Mouse (Mus musculus) kidney, embryonic 14.5 days (tissue): Measurements from ENCODE around the gene Pif1. TPM values are rescaled to one million over a fixed set of nuclear protein-coding genes. Genes with fewer than 3 reads are reported as not detected.
A peak's percentile ranks its signal among the peaks of the same experiment; 100 is the strongest.

Source experiments
- ATAC-seq: fragments of 200-750 bp; cut with Nextera tagmentation; 2 replicates; pipeline ENCODE4 v1.8.0; 2017; ENCODE audit warnings: moderate number of reproducible peaks, mild to moderate bottlenecking, moderate TSS enrichment, moderate library complexity; ENCODE audit not compliant: low FRiP score, low TSS enrichment
- H3K27ac ChIP-seq: fragments of 300-500 bp; sonication (generic); 2 replicates; pipeline ENCODE4 v1.5.1; 2014; ENCODE audit warnings: low read depth, mild to moderate bottlenecking, low read length, moderate library complexity, mixed read lengths
- H3K27me3 ChIP-seq: fragments of 300-500 bp; sonication (generic); 2 replicates; pipeline ENCODE4 v1.6.1; 2014; ENCODE audit warnings: mild to moderate bottlenecking, low read length; ENCODE audit not compliant: control insufficient read depth, insufficient read depth
- H3K36me3 ChIP-seq: fragments of 300-500 bp; sonication (generic); 2 replicates; pipeline ENCODE4 v1.6.1; 2014; ENCODE audit warnings: low read length, mixed read lengths; ENCODE audit not compliant: control insufficient read depth, insufficient read depth
- H3K4me1 ChIP-seq: fragments of 300-500 bp; sonication (generic); 2 replicates; pipeline ENCODE4 v1.6.1; 2014; ENCODE audit warnings: low read length, mixed read lengths; ENCODE audit not compliant: control insufficient read depth, insufficient read depth
- H3K4me2 ChIP-seq: fragments of 300-500 bp; sonication (generic); replicated peaks from 2 replicates; pipeline ENCODE4 v1.6.1; 2014; ENCODE audit warnings: low read depth, mild to moderate bottlenecking, low read length
- H3K4me3 ChIP-seq: fragments of 300-500 bp; sonication (generic); 2 replicates; pipeline ENCODE4 v1.5.1; 2014; ENCODE audit warnings: mild to moderate bottlenecking, low read length
- H3K9ac ChIP-seq: fragments of 300-500 bp; sonication (generic); 2 replicates; pipeline ENCODE4 v1.6.1; 2014; ENCODE audit warnings: low read depth, mild to moderate bottlenecking, low read length, moderate library complexity
- H3K9me3 ChIP-seq: fragments of 300-500 bp; sonication (generic); 2 replicates; pipeline ENCODE4 v1.6.1; 2016; ENCODE audit warnings: low read length; ENCODE audit not compliant: control insufficient read depth
- WGBS: fragments of 180-500 bp; shearing (Covaris S2); extraction: QIAGEN DNeasy Blood & Tissue Kit; methylation state at CpG from one replicate; pipeline ENCODE4 v1.1.7; 2014; 5-methylcytosine and 5-hydroxymethylcytosine counted together
- polyA plus RNA-seq: library from polyadenylated mRNA; unstranded; fragments of >200 nt; fragmentation: Nextera tagmentation; extraction: Ambion mirVana; gene quantifications from 2 replicates; pipeline ENCODE4 v1.2.1, GENCODE M21; 2014

The Pif1 gene
- polyA plus RNA-seq, 1 experiment from 2014 or later = 12.5 TPM

- no peak overlapping the region for H3K9ac ChIP-seq
- no peaks in the 10 kb centered on the region for H3K27me3 ChIP-seq
- no peak overlapping the region for H3K4me2 ChIP-seq
- WGBS = 64% methylated on average over 3 of the region's 3 CpGs
- H3K4me3 ChIP-seq = no peak overlapping the region
- no peak for ATAC-seq
- H3K9me3 ChIP-seq = no peaks in the 10 kb centered on the region
- no peaks in the 10 kb centered on the region for H3K4me1 ChIP-seq
- no peak overlapping the region for H3K27ac ChIP-seq
- no peaks in the 10 kb centered on the region for H3K36me3 ChIP-seq
Observed at GRCm38 (mm10) chr9:65619311-65619710, 32.4 kb downstream of the Pif1 start.

- H3K4me2 ChIP-seq = no peak overlapping the region
- H3K4me1 ChIP-seq = no peaks in the 10 kb centered on the region
- no peak overlapping the region for H3K27ac ChIP-seq
- ATAC-seq = no peak
- no peak overlapping the region for H3K4me3 ChIP-seq
- H3K36me3 ChIP-seq = no peaks in the 10 kb centered on the region
- WGBS = 90% methylated on average over 4 of the region's 4 CpGs
- no peak overlapping the region for H3K9ac ChIP-seq
- H3K9me3 ChIP-seq = no peaks in the 10 kb centered on the region
- H3K27me3 ChIP-seq = no peaks in the 10 kb centered on the region
Observed at GRCm38 (mm10) chr9:65621196-65621595, 34.2 kb downstream of the Pif1 start.

- H3K9ac ChIP-seq = no peak overlapping the region
- H3K27me3 ChIP-seq = no peaks in the 10 kb centered on the region
- H3K4me3 ChIP-seq = no peak overlapping the region
- WGBS = 84% methylated on average over 2 of the region's 2 CpGs
- H3K4me2 ChIP-seq = no peak overlapping the region
- no peaks in the 10 kb centered on the region for H3K4me1 ChIP-seq
- no peak overlapping the region for H3K27ac ChIP-seq
- H3K36me3 ChIP-seq = no peaks in the 10 kb centered on the region
- no peak for ATAC-seq
- no peaks in the 10 kb centered on the region for H3K9me3 ChIP-seq
Observed at GRCm38 (mm10) chr9:65621666-65622065, 34.7 kb downstream of the Pif1 start.

GRCm38 (mm10) chr9:65622826-65623225 lies 35.9 kb downstream of the Pif1 start:
- Histone ChIP-seq H3K27ac (no peak overlapping the region), H3K9me3 (no peaks in the 10 kb centered on the region), H3K36me3 (no peaks in the 10 kb centered on the region), H3K4me2 (no peak overlapping the region), H3K27me3 (peaks cover under 1% of the 10 kb centered on the region; the same call in 1 of the 2 replicates), H3K9ac (no peak overlapping the region), H3K4me1 (no peaks in the 10 kb centered on the region), H3K4me3 (no peak overlapping the region)
- 74% methylated on average over 5 of the region's 5 CpGs for WGBS
- no peak for ATAC-seq

GRCm38 (mm10) chr9:65624266-65624665 lies 37.3 kb downstream of the Pif1 start:
- H3K4me3 ChIP-seq = no peak overlapping the region
- no peaks in the 10 kb centered on the region for H3K9me3 ChIP-seq
- no peak for ATAC-seq
- no peaks in the 10 kb centered on the region for H3K36me3 ChIP-seq
- 0 out of 2 replicates have a peak, but pooled peaks cover 4% of the 10 kb centered on the region for H3K4me1 ChIP-seq
- no peak overlapping the region for H3K9ac ChIP-seq
- peaks cover 12% of the 10 kb centered on the region for H3K27me3 ChIP-seq
- 75% methylated on average over 2 of the region's 2 CpGs for WGBS
- no peak overlapping the region for H3K27ac ChIP-seq
- no peak overlapping the region for H3K4me2 ChIP-seq

- H3K4me2 ChIP-seq = peak within 1 kb of the TSS; percentile 98
- peaks cover 14% of the 10 kb centered on the region; the same call in 1 of the 2 replicates for H3K4me1 ChIP-seq
- peak within 1 kb of the TSS; percentile 77 for H3K4me3 ChIP-seq
- no peaks in the 10 kb centered on the region for H3K36me3 ChIP-seq
- 1% methylated on average over 38 of the region's 40 CpGs for WGBS
- no peaks in the 10 kb centered on the region for H3K9me3 ChIP-seq
- H3K27me3 ChIP-seq = peaks cover 12% of the 10 kb centered on the region
- peak within 1 kb of the TSS; percentile 83 for H3K9ac ChIP-seq
- H3K27ac ChIP-seq = peak within 1 kb of the TSS; percentile 55; the same call in 1 of the 2 replicates
- no peak for ATAC-seq
Observed at GRCm38 (mm10) chr9:65629025-65629766, 42.2 kb downstream of the Pif1 start, which contains the start of gene Rbpms2. Gene Rbpms2 (plus strand): TSS chr9:65629648.

- peak overlapping the region; percentile 77 for H3K4me3 ChIP-seq
- H3K4me1 ChIP-seq = peaks cover 14% of the 10 kb centered on the region; the same call in 1 of the 2 replicates
- peak overlapping the region; percentile 55; the same call in 1 of the 2 replicates for H3K27ac ChIP-seq
- no peaks in the 10 kb centered on the region for H3K9me3 ChIP-seq
- H3K4me2 ChIP-seq = peak overlapping the region; percentile 98
- H3K36me3 ChIP-seq = no peaks in the 10 kb centered on the region
- WGBS = under 1% methylated on average over 69 of the region's 83 CpGs
- H3K9ac ChIP-seq = peak overlapping the region; percentile 83
- ATAC-seq = peak; percentile 91
- peaks cover 12% of the 10 kb centered on the region for H3K27me3 ChIP-seq
Observed at GRCm38 (mm10) chr9:65629767-65630630, 43.0 kb downstream of the Pif1 start.

- no peaks in the 10 kb centered on the region for H3K9me3 ChIP-seq
- ATAC-seq = peak; percentile 83
- H3K4me1 ChIP-seq = peaks cover 14% of the 10 kb centered on the region; the same call in 1 of the 2 replicates
- peak overlapping the region; percentile 20; the same call in 1 of the 2 replicates for H3K27ac ChIP-seq
- no peaks in the 10 kb centered on the region for H3K36me3 ChIP-seq
- peak overlapping the region; percentile 83 for H3K9ac ChIP-seq
- peaks cover 12% of the 10 kb centered on the region for H3K27me3 ChIP-seq
- peak overlapping the region; percentile 98 for H3K4me2 ChIP-seq
- peak overlapping the region; percentile 77 for H3K4me3 ChIP-seq
- under 1% methylated on average over 63 of the region's 78 CpGs for WGBS
Observed at GRCm38 (mm10) chr9:65630631-65631353, 43.8 kb downstream of the Pif1 start.
